Mouse (Mus musculus): ENCODE measurements at regions not wholly inside any gene's neighbourhood (a gene's known extent, or its start where the extent isn't known, plus 50 kb on each side); places are given as distances from the start of the nearest gene placed in this dataset.
"Not testable (repeated sequence)": the region's sequence is repeated elsewhere in the genome, so short reads cannot be mapped to it uniquely, and the experiment has no call there.

DNA sequence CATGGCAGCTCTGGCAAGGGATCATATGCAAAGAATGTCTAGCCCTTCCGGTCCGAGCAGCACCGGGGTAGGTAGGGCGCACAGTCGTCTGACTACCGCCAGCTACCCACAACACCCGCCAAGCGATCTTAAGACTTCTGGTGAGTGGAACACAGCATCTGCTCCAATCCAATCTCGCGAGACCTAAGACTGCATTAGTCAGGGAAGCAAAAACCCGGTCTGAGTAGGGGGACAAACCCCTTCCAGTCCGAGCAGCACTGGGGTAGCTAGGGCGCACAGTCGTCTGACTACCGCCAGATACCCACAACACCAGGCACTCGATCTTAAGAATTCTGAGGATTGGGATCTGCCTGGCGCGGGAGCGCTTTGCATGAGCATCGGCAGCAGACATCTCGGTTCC lies 57.1 kb downstream of the Nap1l2 start:
- not testable (repeated sequence) for DNase-seq (ENCODE audit: low spot score in 2 of 2)

DNA sequence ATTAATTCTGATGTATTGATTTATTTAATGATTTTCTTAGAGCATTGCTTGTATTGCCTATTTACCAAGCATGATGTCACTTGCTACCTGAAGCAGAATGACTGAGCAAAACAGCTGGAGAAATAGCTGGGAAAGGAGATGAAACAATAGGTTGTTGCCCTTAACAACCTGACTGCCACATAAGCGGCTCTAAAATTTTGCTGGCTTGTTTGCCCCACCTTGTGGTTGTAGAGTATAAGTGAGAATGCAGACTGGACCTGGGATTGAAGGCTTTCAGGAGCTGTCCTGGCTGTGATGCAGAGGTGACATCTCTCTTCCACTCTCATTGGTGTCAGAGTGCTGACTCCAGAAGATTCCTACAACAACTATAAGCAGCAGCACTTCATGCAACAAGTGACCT lies 77.3 kb downstream of the Nap1l2 start:
- DNase-seq (ENCODE audit: low spot score in 2 of 2) = peak; percentile 1 to 16

DNA sequence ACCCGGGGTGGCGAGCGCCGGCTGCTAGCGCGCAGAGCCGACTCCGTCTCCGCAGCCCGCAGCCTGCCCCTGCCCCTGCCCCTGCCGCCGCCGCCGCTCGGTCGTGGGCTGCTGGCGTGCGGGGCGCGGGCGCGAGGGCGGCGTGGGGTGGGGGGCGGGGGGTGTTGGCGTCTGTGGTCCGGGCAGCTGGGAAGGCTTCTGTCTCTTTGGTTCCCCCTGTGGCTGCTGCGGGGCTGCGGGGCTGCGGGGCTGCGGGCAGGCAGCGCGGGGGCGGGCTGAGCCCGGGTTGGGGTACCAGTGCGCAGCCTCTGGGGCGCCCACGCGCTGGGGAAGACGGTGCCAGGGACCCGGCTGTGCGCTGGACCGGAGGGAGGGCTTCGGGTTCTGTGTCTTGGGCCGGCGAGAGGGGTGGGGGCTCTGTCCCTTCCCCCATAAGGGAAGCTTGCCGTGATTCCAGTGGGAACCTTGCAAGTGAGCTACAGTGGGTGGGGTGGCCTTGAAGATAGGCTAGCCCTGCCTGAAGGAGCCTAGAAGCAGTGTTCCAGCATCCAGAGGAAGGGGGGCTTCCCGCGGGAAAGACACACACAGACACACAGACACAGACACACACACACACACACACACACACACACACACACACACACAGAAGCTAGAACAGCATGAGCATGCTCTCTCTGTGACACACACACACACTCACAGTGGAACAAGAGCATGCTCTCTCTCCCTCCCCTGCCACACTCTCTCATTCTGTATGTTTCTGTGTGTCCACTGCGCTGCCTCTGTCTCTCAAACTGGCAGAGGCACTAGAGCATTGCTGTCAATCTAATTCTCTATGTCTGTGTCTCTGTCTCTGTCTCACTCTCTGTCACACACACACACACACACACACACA lies 118.5 kb downstream of the Nap1l2 start:
- peak in 1 of 2 experiments; percentile 2 for DNase-seq (ENCODE audit: low spot score in 2 of 2)

DNA sequence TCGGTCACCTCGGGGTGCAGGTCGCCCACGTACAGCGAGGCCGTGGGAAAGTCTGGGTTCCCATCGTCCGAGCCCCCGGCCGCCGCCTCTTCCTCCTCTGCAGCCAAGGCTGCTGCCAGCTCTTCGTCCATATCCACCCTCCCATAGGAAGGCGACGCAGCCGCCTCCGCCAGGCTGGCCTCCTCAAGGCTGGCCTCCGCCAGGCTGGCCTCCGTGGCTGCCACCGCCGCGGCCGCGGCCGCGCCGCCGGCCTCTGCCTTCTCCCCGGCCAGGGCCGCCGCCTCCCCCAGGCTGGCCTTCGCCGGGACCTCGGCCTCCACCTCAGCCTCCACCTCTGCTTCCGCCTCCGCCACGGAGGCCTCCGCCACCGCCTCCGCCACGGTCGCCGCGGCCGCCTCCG lies 119.3 kb downstream of the Nap1l2 start:
- DNase-seq (ENCODE audit: low spot score in 2 of 2) = not testable (repeated sequence)

DNA sequence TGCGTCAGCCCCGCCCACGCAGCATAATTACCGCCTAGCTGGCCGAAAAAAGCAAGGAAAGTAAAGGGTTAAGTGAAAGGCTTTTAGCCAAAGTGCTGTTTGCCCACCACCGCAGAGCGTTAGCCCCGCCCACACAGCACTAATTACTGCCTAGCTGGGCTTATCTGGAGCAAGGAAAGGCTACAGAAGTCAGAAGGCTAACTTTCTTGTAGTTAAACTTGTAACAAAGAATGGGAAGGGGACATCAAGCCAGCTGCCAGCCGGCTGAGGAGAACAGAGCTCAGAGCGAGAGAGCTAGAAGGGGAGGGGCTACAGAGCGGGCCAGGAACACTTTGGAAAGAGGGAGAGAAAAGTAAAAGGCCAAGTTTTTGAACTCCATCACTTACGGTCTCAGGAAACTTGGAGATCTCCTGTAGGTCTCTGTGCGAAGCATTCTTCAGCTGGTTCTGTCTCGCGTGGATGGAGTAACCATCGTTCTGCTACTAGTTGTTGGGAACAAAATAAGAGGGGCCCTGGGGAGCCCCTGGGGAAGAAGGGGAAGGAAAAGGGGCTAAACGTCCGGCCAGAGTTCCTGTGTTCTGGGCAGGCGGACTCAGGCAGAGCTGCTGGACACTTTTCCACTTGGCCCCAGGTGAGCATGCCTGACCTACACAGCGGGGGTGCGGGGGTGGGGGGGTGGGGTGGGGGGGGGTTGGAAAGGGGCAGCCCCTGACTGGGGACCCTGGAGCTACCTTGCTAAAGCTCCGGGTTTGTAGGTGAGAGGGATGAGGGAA lies 98.3 kb downstream of the 1700018G05Rik start:
- no peak for DNase-seq (ENCODE audit: low spot score in 2 of 2)

DNA sequence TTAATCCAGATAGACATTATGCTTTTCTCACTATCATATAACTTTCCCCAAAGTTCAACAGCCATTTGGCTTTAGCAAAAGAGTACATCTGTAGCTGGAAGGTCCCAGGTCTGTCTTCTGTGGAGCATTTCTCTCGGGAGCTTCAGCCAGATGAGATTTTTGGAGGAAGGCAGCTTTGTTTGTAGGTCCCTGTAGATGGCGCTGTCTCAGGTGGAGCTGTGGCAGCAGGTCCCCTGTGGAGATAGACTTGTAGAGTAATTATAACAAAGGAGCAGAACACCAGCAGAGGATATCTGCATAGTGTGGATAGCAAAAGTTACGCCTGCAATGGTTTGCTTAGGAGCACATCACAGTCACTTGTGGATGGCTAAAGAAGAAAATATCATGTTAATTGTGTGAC lies 97.3 kb downstream of the 1700018G05Rik start:
- not testable (repeated sequence) for DNase-seq (ENCODE audit: low spot score in 2 of 2)

DNA sequence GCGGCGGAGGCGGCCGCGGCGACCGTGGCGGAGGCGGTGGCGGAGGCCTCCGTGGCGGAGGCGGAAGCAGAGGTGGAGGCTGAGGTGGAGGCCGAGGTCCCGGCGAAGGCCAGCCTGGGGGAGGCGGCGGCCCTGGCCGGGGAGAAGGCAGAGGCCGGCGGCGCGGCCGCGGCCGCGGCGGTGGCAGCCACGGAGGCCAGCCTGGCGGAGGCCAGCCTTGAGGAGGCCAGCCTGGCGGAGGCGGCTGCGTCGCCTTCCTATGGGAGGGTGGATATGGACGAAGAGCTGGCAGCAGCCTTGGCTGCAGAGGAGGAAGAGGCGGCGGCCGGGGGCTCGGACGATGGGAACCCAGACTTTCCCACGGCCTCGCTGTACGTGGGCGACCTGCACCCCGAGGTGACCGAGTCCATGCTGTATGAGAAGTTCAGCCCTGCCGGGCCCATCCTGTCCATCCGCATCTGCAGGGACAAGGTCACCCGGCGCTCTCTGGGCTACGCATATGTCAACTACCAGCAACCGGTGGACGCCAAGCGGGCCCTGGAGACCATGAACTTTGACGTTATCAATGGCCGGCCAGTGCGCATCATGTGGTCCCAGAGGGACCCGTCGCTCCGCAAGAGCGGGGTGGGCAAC lies 85.4 kb downstream of the 1700018G05Rik start:
- not testable (repeated sequence) for DNase-seq (ENCODE audit: low spot score in 2 of 2)

DNA sequence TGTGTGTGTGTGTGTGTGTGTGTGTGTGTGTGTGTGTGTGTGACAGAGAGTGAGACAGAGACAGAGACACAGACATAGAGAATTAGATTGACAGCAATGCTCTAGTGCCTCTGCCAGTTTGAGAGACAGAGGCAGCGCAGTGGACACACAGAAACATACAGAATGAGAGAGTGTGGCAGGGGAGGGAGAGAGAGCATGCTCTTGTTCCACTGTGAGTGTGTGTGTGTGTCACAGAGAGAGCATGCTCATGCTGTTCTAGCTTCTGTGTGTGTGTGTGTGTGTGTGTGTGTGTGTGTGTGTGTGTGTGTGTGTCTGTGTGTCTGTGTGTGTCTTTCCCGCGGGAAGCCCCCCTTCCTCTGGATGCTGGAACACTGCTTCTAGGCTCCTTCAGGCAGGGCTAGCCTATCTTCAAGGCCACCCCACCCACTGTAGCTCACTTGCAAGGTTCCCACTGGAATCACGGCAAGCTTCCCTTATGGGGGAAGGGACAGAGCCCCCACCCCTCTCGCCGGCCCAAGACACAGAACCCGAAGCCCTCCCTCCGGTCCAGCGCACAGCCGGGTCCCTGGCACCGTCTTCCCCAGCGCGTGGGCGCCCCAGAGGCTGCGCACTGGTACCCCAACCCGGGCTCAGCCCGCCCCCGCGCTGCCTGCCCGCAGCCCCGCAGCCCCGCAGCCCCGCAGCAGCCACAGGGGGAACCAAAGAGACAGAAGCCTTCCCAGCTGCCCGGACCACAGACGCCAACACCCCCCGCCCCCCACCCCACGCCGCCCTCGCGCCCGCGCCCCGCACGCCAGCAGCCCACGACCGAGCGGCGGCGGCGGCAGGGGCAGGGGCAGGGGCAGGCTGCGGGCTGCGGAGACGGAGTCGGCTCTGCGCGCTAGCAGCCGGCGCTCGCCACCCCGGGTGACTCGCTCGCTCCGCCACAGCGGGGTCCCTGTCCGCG lies 84.4 kb downstream of the 1700018G05Rik start:
- not testable (repeated sequence) for DNase-seq (ENCODE audit: low spot score in 2 of 2)

DNA sequence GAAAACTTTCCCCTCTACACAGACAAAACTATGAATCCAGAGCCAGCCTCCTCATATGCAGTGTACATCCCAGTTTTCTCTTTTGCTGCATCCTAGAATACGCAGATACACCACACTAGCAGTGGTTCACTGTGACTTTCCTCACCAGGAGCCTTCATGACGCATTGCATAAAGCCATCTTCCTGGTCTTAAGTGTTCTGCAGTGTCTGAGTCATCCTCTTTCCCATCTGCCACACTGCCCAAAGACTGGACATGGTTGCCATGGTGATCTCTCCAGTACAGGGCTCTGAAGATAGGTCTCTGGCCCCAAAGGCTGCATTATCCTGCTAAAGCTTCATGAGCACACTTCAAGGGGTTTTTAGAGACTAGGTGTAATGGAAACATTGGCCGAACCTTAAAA lies 65.8 kb downstream of the 1700018G05Rik start:
- not testable (repeated sequence) for DNase-seq (ENCODE audit: low spot score in 2 of 2)

All from frontal cortex, postnatal 36 days (tissue).